Mouse (Mus musculus) lung, adult 2 months (tissue): Measurements from ENCODE around the gene Lysmd3.

Experiments used
- CTCF ChIP-seq: fragments of 200-500 bp; IDR thresholded peaks from 2 replicates; pipeline ENCODE4 v1.5.1; 2011; ENCODE audit warnings: mild to moderate bottlenecking, low read length, control low read depth; ENCODE audit not compliant: insufficient read depth
- POLR2A ChIP-seq: fragments of 200-500 bp; IDR thresholded peaks from 2 replicates; pipeline ENCODE4 v1.6.1; 2011; ENCODE audit warnings: low read depth, mild to moderate bottlenecking, control low read depth, low read length, borderline replicate concordance; ENCODE audit errors: extremely low read depth

- TF ChIP-seq CTCF (no peak), POLR2A (no peak)
These were observed 46.2 kb downstream of the Lysmd3 start for GRCm38 (mm10) chr13:81703621-81704020.
